In genomic region chr7:44970231-44970691, GRCm38 (mm10) we compare ENCODE assay signal across 1 mouse cellular context.
TF ChIP-seq lines count a peak whose summit lies in the region.

No protein-coding gene starts in this region.

TF ChIP-seq in MEL, 35 proteins besides CTCF, POLR2A, EP300 and RAD21 (continued from another document):
- TF ChIP-seq ZKSCAN1 (IDR thresholded peaks at IDR 0.05; ENCODE audit: low read depth, low read length): no peak
- no peak for TF ChIP-seq MYC (IDR thresholded peaks at IDR 0.05; ENCODE audit: low read depth, low read length)
- no peak for TF ChIP-seq ETS1 (IDR thresholded peaks at IDR 0.05; ENCODE audit: low read depth, low read length)
- no peak for TF ChIP-seq SMC3 (IDR thresholded peaks at IDR 0.05; ENCODE audit: low read depth, low read length)
- TF ChIP-seq ZC3H11A (IDR thresholded peaks at IDR 0.05; ENCODE audit: low read depth, low read length): no peak
- TF ChIP-seq CHD2 (IDR thresholded peaks at IDR 0.05; ENCODE audit: low read length): peak; percentile 76
- peak; percentile 61 for TF ChIP-seq NELFE (IDR thresholded peaks at IDR 0.05; ENCODE audit: low read depth, low read length)
- TF ChIP-seq CHD1 (IDR thresholded peaks at IDR 0.05; ENCODE audit: low read depth, low read length): no peak
- no peak for TF ChIP-seq MYB (IDR thresholded peaks at IDR 0.05; ENCODE audit: low read depth, low read length)
- 0 out of 2 replicates have a peak, but pooled peaks have one; percentile 8 for TF ChIP-seq MAZ (IDR thresholded peaks at IDR 0.05; ENCODE audit: low read depth, low read length)
- TF ChIP-seq ZMIZ1 (IDR thresholded peaks at IDR 0.05; ENCODE audit: low read depth, low read length): no peak
- TF ChIP-seq POLR2AphosphoS5 (IDR thresholded peaks at IDR 0.05; ENCODE audit: borderline replicate concordance, low read depth, low read length): no peak
- TF ChIP-seq KAT2A (conservative IDR thresholded peaks at IDR 0.05; ENCODE audit: low read depth, low read length): no peak
- TF ChIP-seq JUND (IDR thresholded peaks at IDR 0.05; ENCODE audit: low read depth, low read length): no peak
- TF ChIP-seq RCOR1 (IDR thresholded peaks at IDR 0.05; ENCODE audit: low read depth, low read length): no peak
- TF ChIP-seq TAL1 (IDR thresholded peaks at IDR 0.05; ENCODE audit: low read length): no peak
- TF ChIP-seq USF2 (IDR thresholded peaks at IDR 0.05; ENCODE audit: borderline replicate concordance in 1 of 2, insufficient read depth in 1 of 2, low read depth in 1 of 2, low read length in 2 of 2): no peak
- no peak; the same call in 1 of the 2 replicates for TF ChIP-seq MXI1 (IDR thresholded peaks at IDR 0.05; ENCODE audit: low read depth, low read length)
- peak; percentile 54; the same call in 1 of the 2 replicates for TF ChIP-seq HCFC1 (IDR thresholded peaks at IDR 0.05; ENCODE audit: low read depth, low read length)
- TF ChIP-seq MAX (IDR thresholded peaks at IDR 0.05; ENCODE audit: low read length): peak; percentile 65
- no peak for TF ChIP-seq TCF12 (IDR thresholded peaks at IDR 0.05; ENCODE audit: low read depth, low read length)
- peak; percentile 25; the same call in 1 of the 2 replicates for TF ChIP-seq NRF1 (IDR thresholded peaks at IDR 0.05; ENCODE audit: insufficient read depth, low read depth, low read length, poor library complexity, severe bottlenecking)
- no peak for TF ChIP-seq GATA1 (IDR thresholded peaks at IDR 0.05; ENCODE audit: low read depth, low read length)
